Mouse (Mus musculus) heart, postnatal 4 days (tissue): ENCODE data around the gene Herc4. TPM values are rescaled to one million over a fixed set of nuclear protein-coding genes. Genes with fewer than 3 reads are reported as not detected.
A peak's percentile ranks its signal among the peaks of the same experiment; 100 is the strongest.
"Not testable (repeated sequence)": the region's sequence is repeated elsewhere in the genome, so short reads cannot be mapped to it uniquely, and the experiment has no call there.

ENCODE experiments used
- DNase-seq: peaks from one replicate; pipeline ENCODE4 v3.0.0; 2021
- total RNA-seq, 2 experiments: library from RNA; stranded (reverse); gene quantifications; 2 replicates each; pipeline ENCODE4 v1.2.3; 2021

Gene Herc4
- total RNA-seq, 2 experiments from 2014 or later, result 45.2 to 45.8 TPM

DNA sequence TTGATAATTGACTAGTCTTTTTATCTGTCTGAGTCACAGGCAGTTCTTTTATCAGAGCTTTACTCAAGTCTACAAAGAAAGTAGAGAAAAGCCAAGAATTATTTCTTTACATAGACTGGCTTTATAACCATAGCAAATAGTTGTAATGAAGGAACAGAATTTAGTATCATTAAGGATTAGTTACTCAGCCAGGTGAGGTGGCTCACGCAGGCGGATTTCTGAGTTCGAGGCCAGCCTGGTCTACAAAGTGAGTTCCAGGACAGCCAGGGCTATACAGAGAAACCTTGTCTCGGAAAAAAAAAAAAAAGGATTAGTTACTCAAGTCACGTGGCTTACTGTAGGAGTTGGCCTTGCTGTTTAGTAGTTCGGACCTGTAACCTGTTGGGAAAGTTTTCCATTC, 4.8 kb downstream of the Herc4 start:
- no peak for DNase-seq

DNA sequence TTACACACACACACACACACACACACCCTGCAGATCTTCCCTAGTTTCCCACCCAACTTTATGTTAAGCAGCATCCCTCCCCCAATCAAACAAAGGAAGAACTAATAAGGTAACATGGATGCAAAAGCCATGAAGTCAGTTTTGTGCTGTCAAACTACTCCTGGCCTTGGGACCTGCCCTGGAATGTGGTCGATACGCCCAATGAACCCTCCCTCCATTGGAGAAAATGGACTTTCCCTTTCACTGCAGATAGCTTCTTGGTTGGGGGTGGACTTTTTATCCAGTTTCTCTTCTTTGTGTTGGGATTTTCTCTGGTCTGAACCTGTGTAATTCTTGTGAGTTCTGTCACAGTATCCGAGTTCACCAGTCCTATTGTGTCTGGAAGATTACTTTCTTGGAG, 15.1 kb downstream of the Herc4 start:
- DNase-seq, result no peak

DNA sequence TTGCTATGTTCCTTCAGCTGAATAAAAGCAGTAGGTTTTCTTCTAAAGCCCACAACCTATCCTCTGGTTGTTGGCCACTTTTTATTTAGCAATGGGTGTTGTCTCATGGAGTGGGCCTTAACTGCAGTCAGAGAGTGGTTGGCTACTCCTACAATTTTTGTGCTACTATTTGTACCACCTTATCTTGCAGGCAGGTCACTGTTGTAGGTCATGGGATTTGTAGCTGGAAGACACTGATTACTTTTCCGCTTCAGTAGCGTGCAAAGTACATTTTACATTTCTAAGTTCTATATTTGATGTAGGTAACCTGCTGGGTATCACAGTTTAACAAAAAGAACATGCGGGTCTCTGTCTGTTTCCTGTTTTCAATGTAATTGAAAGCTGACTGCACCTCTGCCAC, 15.7 kb downstream of the Herc4 start:
- no peak for DNase-seq

DNA sequence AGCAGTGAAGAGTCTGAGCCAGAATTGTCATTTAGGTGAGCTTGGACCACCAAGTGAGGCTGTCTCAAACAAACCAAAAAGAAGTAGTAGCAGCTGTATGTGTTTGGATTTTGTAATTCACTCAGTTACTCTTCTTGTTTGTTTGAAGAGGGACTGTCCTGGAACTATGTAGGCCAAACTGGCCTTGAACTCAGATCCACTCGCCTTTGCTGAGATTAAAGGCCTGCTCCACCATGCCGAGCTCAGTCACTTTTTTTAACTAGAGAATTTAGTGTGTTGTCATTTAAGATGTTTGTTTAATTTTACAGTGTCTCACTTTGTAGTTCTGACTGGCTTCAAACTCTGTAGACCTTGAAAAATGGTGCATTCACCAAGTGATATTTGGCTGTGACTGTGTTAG, 24.3 kb downstream of the Herc4 start:
- no peak for DNase-seq

DNA sequence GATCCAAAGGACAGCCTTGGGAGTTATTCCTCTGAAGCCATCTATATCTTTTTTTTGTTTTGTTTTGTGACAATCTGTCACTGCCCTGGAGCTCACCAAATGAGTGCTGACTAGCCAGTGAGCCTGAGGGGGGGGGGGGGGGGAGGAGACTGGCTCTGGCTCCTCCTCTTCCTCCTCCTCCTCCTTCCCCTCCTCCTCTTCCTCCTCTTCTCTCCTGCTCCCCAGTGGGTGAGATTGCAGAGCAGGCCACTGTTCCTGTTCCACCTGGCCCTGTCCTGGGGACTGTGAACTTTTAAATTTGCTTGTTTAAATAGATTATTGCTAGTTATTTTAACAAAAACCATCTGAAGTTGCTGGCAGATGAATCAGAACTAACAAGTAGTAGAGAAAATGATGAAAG, 28.8 kb downstream of the Herc4 start:
- no peak for DNase-seq

- DNase-seq, result no peak
These were observed 29.3 kb downstream of the Herc4 start for GRCm38 (mm10) chr10:63272868-63273267.

DNA sequence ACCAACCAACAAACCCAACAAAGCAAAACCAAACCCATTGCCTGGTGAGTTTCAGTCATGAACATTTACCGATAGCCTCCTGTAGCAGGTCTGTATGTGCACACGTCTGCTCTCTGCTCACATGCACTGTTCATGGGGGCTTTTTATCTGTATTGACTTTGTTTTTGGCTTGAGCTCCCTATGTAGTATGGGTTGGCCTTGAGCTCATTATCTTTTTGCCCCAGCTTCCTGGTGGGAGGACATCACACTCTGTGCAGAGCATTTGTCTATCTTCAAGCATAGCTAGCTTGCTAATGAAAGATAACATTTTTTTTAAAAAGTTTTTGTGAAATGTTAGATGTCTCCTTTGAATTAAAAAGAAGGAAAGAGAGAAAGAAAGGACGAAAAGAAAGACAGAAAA, 33.4 kb downstream of the Herc4 start:
- DNase-seq, result no peak

GRCm38 (mm10) chr10:63279851-63280250, 36.2 kb downstream of the Herc4 start:
- DNase-seq, result no peak

DNA sequence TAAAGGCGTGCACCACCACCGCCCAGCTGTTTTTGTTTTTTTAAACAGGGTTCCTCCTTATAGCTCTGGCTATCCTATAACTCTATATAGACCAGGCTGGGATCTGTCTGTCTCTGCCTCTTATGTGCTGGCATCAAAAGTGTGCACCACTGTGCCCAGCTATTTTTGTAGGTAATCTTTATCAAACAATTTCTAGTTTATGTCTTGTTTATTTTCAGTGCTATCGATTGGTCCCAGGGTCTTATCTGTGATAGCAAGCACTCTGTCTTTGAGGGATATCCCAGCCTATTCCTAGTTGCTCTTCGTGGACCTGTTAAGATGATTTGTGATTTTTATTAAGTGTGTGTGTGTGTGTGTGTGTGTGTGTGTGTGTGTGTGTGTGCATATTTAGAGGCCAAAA, 38.8 kb downstream of the Herc4 start:
- no peak for DNase-seq

DNA sequence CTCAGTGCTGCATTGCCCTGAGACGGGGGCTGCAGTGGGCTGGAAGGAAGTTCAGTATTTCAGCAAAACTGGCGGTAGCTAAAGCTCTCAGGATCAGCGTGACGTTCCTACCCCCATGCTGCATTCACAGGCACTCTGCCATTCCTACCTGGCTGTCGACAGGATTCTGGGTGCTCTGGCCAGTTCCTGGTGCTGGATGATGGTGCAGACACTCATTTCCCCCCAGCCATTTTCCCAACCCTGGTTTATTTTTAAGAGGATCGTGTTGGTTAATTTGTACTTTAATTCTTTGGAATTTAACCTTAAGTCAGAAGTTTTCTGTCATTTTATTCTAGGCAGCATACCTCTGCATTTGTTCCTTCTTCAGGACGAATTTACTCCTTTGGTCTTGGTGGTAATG, 39.2 kb downstream of the Herc4 start:
- DNase-seq, result no peak

- no peak for DNase-seq
These were observed 58.7 kb downstream of the Herc4 start for GRCm38 (mm10) chr10:63302356-63302755.

DNA sequence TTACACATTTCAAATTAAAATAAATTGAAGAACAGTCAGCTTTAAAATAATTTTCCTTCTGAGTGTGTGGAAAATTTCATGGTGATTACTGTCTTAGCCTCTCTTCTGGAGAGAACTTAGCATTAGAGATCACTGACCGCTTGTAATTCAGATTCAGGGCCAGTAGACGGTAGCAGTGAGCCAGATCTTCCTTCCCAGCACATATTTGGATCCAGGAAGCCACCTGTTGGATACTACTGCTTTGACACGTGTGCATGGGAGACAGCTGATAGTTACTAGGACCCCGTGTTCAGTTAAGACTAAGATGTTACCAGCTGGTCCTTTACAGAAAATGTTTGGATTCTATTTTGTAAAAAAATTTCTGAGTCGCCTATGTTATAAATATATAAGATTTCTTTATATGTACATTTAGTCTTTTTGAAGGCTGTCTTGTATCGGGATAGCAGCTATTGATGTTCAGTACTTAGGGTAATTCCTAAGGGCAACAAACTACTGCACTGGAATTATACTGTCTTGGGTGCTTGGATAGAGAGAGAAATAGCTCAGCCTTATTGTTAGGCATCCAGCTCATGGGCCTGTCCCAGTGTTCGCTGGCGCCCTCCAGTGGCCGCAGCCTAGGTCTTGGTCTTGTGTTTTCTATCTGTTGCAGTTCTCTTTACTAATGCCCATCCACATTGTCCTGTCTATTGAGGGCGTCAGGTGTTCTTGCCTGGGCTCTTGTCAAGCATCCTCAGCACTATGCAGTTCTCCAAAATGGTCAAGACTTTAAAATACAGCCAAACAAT, 65.2 kb downstream of the Herc4 start:
- DNase-seq, result peak; percentile 88

DNA sequence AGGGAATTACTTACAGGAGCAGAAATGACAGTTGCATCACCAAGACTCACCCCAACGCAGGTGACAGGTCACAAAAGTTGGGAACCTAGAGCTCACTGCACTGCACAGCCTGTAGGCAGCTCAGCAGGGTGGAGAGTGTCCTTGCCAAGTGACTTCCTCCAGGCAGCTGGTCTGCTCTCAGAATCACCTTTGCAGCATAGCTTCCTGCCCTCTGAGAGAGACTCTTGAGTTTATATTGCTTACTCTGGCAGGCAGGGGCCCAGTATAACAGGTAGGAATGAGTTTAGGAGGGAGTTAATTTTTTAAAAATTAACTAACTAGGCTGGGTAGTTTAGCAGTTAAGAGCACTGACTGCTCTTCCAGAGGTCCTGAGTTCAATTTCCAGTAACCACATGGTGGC, 70.1 kb downstream of the Herc4 start:
- DNase-seq, result no peak

DNA sequence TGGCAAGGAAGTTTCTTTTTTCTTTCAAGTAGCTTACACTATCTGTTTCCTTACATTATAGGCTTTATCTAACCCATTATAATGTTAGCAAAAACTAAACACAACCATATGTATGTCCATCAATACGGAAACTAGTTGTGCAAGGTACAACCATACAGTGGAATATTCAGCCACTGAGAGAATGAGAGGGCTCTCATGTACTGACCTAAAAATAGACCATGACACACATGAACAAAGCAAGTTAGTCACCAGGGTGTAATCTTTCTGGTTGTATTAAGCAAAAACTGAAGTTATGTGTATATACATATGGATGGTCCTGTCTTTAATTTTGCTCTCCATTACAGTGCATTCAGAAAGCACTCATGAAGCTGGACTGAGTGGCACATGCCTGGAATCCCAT, 83.5 kb downstream of the Herc4 start:
- no peak for DNase-seq

- no peak for DNase-seq
These were observed 93.3 kb downstream of the Herc4 start for GRCm38 (mm10) chr10:63336901-63337300.

DNA sequence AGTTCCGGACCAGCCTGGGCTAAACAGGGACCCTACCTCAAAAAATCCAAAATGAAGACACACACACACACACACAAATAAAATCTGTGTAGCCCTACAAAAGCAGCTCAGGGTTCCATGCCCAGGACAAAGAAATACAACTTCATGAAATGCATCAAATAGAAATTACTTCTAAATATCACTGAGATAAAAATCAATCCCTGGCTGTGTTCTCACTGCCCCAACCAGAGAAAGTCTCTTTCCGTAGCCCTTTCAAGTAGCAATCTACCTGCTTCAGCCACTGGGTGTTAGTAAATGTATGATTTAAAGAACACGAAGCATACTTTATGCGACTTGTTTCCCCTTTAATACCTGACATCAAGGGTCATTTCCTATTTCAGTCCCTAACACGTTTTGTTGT, 93.7 kb downstream of the Herc4 start:
- no peak for DNase-seq

GRCm38 (mm10) chr10:63337951-63338836, 94.6 kb downstream of the Herc4 start:
- peak; percentile 70 for DNase-seq

DNA sequence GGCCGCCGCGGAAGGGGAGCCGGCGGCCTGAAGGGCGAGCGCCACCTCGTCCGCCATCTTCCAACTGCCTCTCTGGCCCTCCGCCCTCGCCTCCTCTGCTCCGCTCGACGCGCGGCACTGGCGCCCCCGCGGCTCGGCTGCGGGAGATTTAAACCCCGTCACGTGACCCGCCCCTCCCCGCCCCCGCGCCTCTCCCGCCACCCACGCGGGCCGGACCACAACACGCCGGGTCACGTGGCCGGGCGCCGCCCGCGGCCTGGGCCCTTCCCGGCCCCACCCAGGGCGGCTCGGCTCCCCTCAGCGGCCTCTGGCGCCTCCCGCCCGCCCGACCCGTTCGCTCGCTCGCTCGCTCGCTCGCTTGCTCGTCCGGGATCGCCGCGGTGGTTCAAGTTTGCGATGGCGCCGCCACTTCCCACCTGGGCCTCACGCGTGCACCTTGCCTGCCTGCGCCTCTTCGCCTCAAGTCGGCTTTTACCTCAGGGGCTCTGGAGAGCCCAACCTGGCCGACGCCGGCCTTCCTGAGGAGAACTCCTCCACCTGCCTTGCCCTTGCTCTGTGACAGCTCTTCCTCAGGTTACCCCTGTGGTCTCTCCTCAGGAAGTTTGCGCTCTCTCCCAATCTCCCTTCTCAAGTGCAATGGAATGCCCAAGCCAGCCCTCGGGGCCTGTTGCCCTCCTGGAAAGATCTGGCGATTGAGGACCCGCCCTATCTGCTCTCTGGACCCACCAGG, 95.5 kb downstream of the Herc4 start:
- DNase-seq, result peak; percentile 93

- no peak for DNase-seq
These were observed 97.7 kb downstream of the Herc4 start for GRCm38 (mm10) chr10:63341351-63341750.

GRCm38 (mm10) chr10:63344751-63345150, 101.1 kb downstream of the Herc4 start:
- DNase-seq, result no peak

- DNase-seq, result no peak
These were observed 104.7 kb downstream of the Herc4 start for GRCm38 (mm10) chr10:63348291-63348690.

GRCm38 (mm10) chr10:63350666-63351065, 107.1 kb downstream of the Herc4 start:
- DNase-seq, result no peak

- not testable (repeated sequence) for DNase-seq
These were observed 107.5 kb downstream of the Herc4 start for GRCm38 (mm10) chr10:63351099-63351498.
